Mouse (Mus musculus) midbrain, embryonic 13.5 days (tissue): ENCODE data around the gene Ctdsp2. TPM values are rescaled to one million over a fixed set of nuclear protein-coding genes. Genes with fewer than 3 reads are reported as not detected.
A peak's percentile ranks its signal among the peaks of the same experiment; 100 is the strongest.

Experiments used
- ATAC-seq: fragments of 200-750 bp; cut with Nextera tagmentation; 2 replicates; pipeline ENCODE4 v1.8.0; 2017; ENCODE audit warnings: mild to moderate bottlenecking, moderate TSS enrichment, moderate library complexity
- H3K27ac ChIP-seq: fragments of 300-500 bp; sonication (generic); 2 replicates; pipeline ENCODE4 v1.5.1; 2015; ENCODE audit warnings: inconsistent platforms, mild to moderate bottlenecking, moderate library complexity
- H3K27me3 ChIP-seq: fragments of 300-500 bp; sonication (generic); 2 replicates; pipeline ENCODE4 v1.6.1; 2015; ENCODE audit warnings: mild to moderate bottlenecking, inconsistent platforms
- H3K36me3 ChIP-seq: fragments of 300-500 bp; sonication (generic); 2 replicates; pipeline ENCODE4 v1.6.1; 2015; ENCODE audit warnings: mild to moderate bottlenecking, inconsistent platforms
- H3K4me1 ChIP-seq: fragments of 300-500 bp; sonication (generic); replicated peaks from 2 replicates; pipeline ENCODE4 v1.6.1; 2015; ENCODE audit warnings: inconsistent platforms
- H3K4me2 ChIP-seq: fragments of 300-500 bp; sonication (generic); replicated peaks from 2 replicates; pipeline ENCODE4 v1.6.1; 2015; ENCODE audit warnings: moderate library complexity, mild to moderate bottlenecking, inconsistent platforms
- H3K4me3 ChIP-seq: fragments of 300-500 bp; sonication (generic); replicated peaks from 2 replicates; pipeline ENCODE4 v1.5.1; 2015; ENCODE audit warnings: mild to moderate bottlenecking, inconsistent platforms
- H3K9ac ChIP-seq: fragments of 300-500 bp; sonication (generic); replicated peaks from 2 replicates; pipeline ENCODE4 v1.6.1; 2015; ENCODE audit warnings: mild to moderate bottlenecking, inconsistent platforms
- H3K9me3 ChIP-seq: fragments of 300-500 bp; sonication (generic); 2 replicates; pipeline ENCODE4 v1.6.1; 2016; ENCODE audit warnings: mild to moderate bottlenecking, inconsistent platforms
- WGBS: fragments of 180-500 bp; shearing (Covaris S2); methylation state at CpG from one replicate; pipeline ENCODE4 v1.1.7; 2015; 5-methylcytosine and 5-hydroxymethylcytosine counted together
- polyA plus RNA-seq: library from polyadenylated mRNA; unstranded; fragments of >200 nt; fragmentation: Nextera tagmentation; extraction: Ambion mirVana; gene quantifications from 2 replicates; pipeline ENCODE4 v1.2.1, GENCODE M21; 2015

Gene Ctdsp2
- polyA plus RNA-seq, 1 experiment from 2014 or later: 23.6 TPM

DNA sequence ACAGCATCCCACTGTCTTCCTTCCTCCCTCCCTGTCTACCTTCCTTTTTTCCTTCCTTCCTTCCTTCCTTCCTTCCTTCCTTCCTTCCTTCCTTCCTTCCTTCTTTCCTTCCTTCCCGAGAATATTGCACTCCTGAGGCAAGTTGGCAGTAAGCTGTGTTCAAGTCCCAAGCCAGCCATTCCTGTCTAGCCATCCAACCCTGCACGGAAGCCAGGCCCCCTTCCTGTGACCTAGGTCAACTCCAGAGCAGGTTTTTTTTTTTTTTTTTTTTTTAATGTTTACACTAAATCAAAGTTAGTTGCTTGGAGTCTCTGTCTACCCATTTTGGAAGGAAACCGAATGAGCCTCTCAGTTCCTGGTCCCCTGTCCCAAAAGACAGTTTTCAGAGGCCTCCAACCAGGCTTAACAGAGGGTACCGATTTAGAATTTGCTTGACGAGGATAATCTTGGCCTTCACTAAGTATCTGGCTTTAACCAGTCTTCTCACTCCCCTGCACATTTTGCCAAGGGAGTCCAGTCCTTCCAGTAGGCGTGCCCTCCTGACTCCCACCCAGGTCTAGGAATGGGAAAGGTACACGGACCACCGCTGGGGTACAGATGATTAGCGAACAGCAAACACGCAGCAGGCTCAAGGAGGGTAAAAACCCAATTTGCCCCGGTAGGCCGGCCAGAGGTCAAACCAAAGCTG, 7.0 kb upstream of the Ctdsp2 start:
- 9% methylated on average over 12 of the region's 12 CpGs for WGBS

DNA sequence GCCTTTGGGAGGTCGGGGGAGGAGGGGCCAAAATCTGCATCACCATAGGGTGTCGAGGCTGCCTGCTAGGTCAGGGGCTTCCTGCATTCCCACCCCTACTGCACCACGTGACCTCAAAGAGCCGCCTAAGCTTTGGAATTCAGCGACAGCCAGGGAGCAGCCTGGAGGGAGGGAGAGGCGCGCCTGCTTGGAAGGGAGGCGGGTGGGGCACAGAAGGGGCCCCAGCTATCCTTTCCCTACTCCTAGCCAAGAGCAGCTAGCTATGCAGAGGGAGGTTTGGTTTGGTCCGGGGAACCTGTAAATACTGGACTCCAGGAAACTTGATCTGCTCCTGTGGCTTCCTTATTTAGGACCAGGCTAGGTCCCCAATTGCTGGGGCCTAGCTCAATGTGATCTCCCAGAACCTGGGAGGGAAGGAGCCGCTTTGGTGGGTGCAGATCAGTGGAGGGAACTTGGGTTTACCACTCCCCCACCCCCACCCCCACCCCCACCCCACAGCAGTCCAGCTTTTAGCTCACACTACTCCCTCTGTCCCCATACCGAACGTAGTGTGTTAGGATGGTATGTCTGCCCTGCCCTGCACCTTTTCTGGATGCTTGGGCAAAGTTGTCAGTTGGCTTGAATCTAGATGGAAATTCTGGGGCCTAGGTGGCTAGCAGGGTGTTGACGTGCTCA, 6.3 kb upstream of the Ctdsp2 start:
- H3K4me3 ChIP-seq: peak overlapping the region; percentile 8; the same call in 1 of the 2 replicates
- ATAC-seq: peak; percentile 70
- no peak overlapping the region for H3K9ac ChIP-seq
- H3K4me1 ChIP-seq: peaks cover 17% of the 10 kb centered on the region
- H3K4me2 ChIP-seq: peak overlapping the region; percentile 36
- H3K27me3 ChIP-seq: peaks cover 17% of the 10 kb centered on the region; the same call in 1 of the 2 replicates
- no peaks in the 10 kb centered on the region for H3K9me3 ChIP-seq
- H3K27ac ChIP-seq: no peak overlapping the region
- 6% methylated on average over 13 of the region's 13 CpGs for WGBS
- no peaks in the 10 kb centered on the region for H3K36me3 ChIP-seq

More for the DNA sequence above, 7.0 kb upstream of the Ctdsp2 start:
- Histone ChIP-seq H3K4me1 (peaks cover 17% of the 10 kb centered on the region), H3K27ac (no peak overlapping the region), H3K27me3 (peaks cover 14% of the 10 kb centered on the region; the same call in 1 of the 2 replicates), H3K9me3 (no peaks in the 10 kb centered on the region), H3K4me3 (peak overlapping the region; percentile 8; the same call in 1 of the 2 replicates), H3K9ac (no peak overlapping the region), H3K4me2 (peak overlapping the region; percentile 36), H3K36me3 (no peaks in the 10 kb centered on the region)
- ATAC-seq: peak; percentile 22

DNA sequence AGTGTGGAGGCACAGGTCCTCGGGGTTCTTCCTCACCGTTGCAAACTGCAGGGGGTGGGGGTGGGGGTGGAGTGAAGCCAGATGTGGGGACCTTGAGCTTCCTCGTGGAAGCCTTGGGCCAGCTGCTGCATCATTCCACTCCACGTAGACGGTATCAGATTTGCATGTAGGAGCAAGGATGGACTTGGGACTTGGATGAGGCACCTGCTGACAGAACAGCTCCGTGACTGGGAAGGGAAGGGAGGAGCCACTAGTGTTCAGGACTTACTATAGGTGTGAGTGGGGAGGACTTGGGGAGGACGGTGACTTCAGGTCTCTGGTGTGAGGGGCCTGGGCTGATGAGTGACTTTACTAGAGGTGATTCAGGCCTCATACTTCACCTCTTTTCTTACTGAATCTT, 5.5 kb upstream of the Ctdsp2 start:
- ATAC-seq: no peak
- peaks cover 17% of the 10 kb centered on the region; the same call in 1 of the 2 replicates for H3K27me3 ChIP-seq
- 26% methylated on average over 7 of the region's 7 CpGs for WGBS

DNA sequence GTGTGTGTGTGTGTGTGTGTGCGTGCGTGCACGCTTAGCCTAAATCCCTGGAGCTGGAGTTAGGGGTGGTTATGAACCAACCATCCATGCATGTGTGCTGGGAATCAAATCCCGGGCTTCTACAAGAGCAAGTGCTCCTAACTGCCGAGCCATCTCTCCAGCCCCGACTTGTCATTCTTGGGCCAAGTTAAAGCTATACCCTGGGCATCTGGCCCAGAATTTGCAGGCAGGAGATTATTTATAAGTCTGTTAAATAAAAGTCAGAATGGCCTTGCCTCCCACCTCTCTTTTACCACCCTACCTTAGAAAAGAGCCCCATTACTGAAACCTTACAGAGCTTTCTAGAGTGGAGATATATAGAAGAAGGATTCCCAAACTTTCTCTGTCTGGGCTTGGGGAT, 2.8 kb upstream of the Ctdsp2 start:
- Histone ChIP-seq H3K4me3 (no peak overlapping the region), H3K4me1 (peaks cover 30% of the 10 kb centered on the region), H3K36me3 (no peaks in the 10 kb centered on the region), H3K27me3 (peaks cover 17% of the 10 kb centered on the region; the same call in 1 of the 2 replicates), H3K9me3 (no peaks in the 10 kb centered on the region), H3K4me2 (no peak overlapping the region), H3K27ac (no peak overlapping the region), H3K9ac (no peak overlapping the region)
- no peak for ATAC-seq
- 86% methylated on average over 6 of the region's 6 CpGs for WGBS

More for the DNA sequence above, 5.5 kb upstream of the Ctdsp2 start:
- Histone ChIP-seq H3K36me3 (no peaks in the 10 kb centered on the region), H3K9ac (no peak overlapping the region), H3K27ac (no peak overlapping the region), H3K4me3 (no peak overlapping the region), H3K4me2 (no peak overlapping the region), H3K9me3 (no peaks in the 10 kb centered on the region), H3K4me1 (peaks cover 21% of the 10 kb centered on the region)

DNA sequence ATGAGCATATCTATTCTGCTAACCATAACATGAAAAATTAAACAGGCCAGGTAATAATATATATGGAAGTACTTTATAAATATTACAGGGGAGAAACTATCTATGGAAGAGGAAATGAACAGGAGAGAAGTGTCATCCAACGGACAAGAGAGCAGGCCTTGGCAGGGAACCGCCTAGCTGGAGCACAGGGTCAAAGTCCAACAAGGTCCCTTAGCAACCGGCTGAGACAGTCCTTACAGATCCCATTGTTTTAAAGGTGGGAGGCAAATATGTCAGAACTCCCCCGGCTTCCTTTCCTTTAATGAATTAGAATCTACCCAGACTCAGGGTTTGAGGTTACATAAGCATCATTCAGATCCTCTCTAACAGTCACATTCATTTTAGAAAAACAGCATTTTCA, 1.4 kb upstream of the Ctdsp2 start:
- Histone ChIP-seq H3K9ac (no peak overlapping the region), H3K4me1 (peaks cover 36% of the 10 kb centered on the region), H3K4me3 (no peak overlapping the region), H3K36me3 (no peaks in the 10 kb centered on the region), H3K27ac (no peak overlapping the region), H3K27me3 (peaks cover 17% of the 10 kb centered on the region; the same call in 1 of the 2 replicates), H3K9me3 (no peaks in the 10 kb centered on the region), H3K4me2 (no peak overlapping the region)
- WGBS: 21% methylated on average over 4 of the region's 4 CpGs
- ATAC-seq: no peak

DNA sequence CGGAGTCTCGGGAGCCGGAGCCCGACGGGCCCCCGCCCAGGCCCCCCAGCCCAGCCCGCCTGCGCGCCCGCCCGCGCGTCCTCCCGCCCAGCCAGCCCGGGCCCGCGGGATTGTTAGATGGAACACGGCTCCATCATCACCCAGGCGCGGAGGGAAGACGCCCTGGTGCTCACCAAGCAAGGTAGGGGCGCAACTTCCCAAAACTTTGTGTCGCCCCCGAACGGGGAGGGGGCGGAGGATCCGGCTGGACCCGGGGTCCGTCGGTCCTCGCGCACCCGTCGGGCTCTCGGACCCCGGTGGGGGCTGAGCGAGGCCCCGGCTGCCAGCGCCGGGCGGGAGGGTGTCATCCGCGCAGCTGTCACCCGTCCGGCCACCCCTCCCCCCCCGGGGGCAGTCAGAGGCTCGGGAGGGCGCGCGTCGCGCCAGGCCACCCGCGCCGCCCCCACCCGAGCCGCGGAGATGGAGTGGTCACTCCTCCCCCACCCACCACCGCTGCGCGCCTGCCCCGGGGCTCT, 661 bp downstream of the Ctdsp2 start:
- ATAC-seq: peak; percentile 35
- peak overlapping the region; percentile 100 for H3K27ac ChIP-seq
- no peaks in the 10 kb centered on the region for H3K36me3 ChIP-seq
- H3K27me3 ChIP-seq: peaks cover 5% of the 10 kb centered on the region; the same call in 1 of the 2 replicates
- WGBS: 0% methylated on average over 19 of the region's 62 CpGs
- H3K9ac ChIP-seq: peak overlapping the region; percentile 96
- no peaks in the 10 kb centered on the region for H3K9me3 ChIP-seq
- H3K4me1 ChIP-seq: peaks cover 48% of the 10 kb centered on the region
- H3K4me2 ChIP-seq: peak overlapping the region; percentile 81
- H3K4me3 ChIP-seq: peak overlapping the region; percentile 94

DNA sequence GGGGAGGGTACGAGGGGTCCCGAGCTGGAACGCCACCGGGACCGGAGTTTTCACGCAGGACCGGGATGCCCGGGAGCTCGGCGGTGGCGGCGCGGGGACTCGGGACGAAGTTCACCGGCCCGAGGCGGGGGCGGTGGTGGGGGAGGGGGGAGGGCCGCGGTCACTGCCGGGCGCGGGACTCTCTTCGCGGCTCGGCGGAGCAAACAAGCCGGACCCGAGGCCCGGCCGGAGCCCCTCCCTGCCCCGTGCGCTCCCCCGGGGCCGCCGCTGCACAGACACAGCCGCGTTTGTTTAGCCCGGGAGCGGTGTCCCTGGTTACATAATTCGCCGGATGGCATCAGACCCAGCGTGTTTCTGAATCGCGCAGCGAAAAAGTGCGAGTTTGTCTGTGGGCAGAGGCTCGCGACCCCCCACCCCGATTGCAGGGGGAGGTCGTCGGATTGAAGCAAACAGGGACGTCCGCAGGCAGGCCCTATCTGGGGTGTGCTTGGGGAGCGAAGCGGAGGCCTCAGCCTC, 1.2 kb downstream of the Ctdsp2 start:
- Histone ChIP-seq H3K27me3 (peaks cover 5% of the 10 kb centered on the region; the same call in 1 of the 2 replicates), H3K9ac (peak overlapping the region; percentile 96), H3K36me3 (no peaks in the 10 kb centered on the region), H3K27ac (peak overlapping the region; percentile 100), H3K4me2 (peak overlapping the region; percentile 81), H3K4me1 (peaks cover 53% of the 10 kb centered on the region), H3K9me3 (no peaks in the 10 kb centered on the region), H3K4me3 (peak overlapping the region; percentile 94)
- whole genome bisulfite sequencing: under 1% methylated on average over 54 of the region's 57 CpGs
- 0 out of 2 replicates have a peak, but pooled peaks have one; percentile 12 for ATAC-seq

DNA sequence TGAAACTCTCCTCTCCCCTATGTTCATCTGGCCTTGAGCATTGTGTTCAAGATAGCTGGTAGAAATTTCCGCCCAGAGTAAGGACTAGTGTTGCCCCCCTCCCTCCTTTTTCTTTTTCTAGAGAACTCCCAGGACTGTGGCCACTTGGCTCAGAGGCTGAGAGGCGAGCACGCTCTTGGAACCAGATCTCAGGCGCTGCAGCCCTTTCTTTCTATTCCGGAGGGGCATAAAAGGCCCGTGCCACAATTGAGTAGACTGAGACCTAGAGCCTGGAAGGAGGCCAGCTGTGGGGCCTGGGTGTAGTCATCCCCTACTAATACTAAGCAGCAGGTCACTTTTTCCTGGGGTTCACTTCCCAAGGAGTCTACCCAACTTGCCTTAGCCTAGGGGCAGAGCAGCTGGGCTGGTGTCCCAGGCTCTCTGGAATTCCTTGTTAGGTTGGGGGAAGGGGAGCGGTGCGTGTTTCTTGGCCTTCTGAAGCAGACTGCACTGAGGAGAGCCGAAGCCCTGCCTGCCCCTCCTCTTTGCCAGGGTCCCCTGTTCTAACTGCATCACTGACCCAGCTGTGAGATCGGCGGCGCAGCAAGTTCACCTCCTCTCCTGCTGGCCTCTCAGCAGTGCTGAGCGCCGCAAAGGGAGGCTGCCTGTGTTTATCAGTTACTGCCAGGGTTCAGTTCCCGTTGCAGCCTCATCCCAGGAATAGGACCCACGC, 1.9 kb downstream of the Ctdsp2 start:
- Histone ChIP-seq H3K27me3 (peaks cover 5% of the 10 kb centered on the region; the same call in 1 of the 2 replicates), H3K4me2 (peak overlapping the region; percentile 81), H3K4me1 (peaks cover 60% of the 10 kb centered on the region), H3K9me3 (no peaks in the 10 kb centered on the region), H3K9ac (peak overlapping the region; percentile 96), H3K4me3 (peak overlapping the region; percentile 94), H3K27ac (peak overlapping the region; percentile 100), H3K36me3 (no peaks in the 10 kb centered on the region)
- ATAC-seq: peak; percentile 21
- under 1% methylated on average over 16 of the region's 16 CpGs for WGBS

DNA sequence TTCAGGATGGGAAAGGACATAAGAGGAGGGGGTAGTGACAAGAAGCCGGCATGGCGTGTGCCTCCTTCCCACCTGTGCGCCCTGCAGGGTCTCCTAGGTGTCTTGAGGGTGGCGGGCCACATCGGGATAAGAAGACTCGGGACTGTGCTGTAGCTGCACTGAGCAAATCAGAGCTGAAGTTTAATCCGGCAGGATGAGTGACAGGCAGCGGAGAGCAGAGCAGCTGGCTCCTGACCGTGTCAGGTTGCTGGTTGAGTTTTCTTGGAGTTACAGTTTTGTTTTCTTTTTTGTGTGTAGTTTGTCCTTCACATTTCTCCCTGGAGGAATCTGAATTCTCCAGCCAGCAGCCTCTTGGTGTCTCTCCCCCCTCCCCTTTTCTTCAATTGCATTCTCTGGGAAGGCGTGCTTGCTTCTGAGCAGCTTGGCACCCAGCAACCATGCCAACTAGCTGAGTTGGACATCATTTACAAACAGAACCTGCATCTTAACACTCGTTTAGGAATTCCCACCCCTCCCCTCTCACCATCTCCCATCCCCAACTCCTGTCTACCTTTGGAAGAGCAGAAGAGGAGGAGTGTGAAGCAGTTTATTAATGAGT, 2.5 kb downstream of the Ctdsp2 start:
- peak; percentile 5; the same call in 1 of the 2 replicates for ATAC-seq
- Histone ChIP-seq H3K27me3 (peaks cover 5% of the 10 kb centered on the region; the same call in 1 of the 2 replicates), H3K9ac (peak overlapping the region; percentile 96), H3K27ac (peak overlapping the region; percentile 100), H3K9me3 (no peaks in the 10 kb centered on the region), H3K36me3 (no peaks in the 10 kb centered on the region), H3K4me2 (peak overlapping the region; percentile 81), H3K4me3 (peak overlapping the region; percentile 94), H3K4me1 (peaks cover 66% of the 10 kb centered on the region)
- WGBS: 4% methylated on average over 11 of the region's 11 CpGs

DNA sequence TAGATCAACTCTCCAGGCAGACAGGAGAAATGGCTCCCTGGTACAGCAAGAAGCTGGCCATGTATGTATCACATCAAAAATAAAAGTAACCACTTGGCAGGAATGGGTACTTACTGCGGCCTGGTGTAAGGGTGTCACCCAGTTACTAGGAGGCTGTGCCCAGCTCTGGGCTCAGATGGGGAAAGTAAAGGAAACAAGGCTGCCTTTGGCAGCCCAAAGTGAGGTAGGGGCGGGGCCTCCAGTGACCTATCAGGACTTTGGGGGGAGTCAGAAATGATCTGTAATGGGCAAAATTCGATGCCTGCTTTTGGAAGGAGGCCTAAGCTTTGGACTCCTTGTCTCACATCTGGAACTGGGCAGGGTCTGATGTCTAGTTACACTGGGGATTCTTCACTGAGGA, 3.2 kb downstream of the Ctdsp2 start:
- WGBS: 71% methylated on average over 3 of the region's 3 CpGs

DNA sequence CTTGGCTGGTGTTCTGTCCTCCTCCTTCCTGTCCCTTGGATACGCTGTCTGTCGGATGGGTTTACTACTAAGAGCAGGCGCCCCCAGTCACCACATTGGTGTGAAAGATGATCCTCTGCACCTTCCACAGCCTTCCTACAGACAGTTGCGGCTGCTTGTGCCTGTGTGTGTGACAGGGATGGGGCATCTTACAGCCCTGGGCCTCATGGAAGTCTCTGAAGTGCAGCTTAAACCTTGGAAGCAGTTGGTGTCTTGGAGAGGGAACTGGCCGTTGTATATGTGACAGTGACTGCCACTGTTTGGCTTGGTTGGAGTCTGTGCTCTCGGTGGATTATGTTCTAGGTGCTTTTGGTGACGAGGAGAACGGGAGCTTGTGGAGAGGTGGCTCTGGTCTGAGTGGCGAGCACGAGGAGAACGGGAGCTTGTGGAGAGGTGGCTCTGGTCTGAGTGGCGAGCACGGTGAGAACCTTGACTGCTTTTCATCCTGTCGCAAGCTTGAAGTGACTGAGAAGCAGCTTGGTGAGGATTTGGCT, 4.7 kb downstream of the Ctdsp2 start:
- peaks cover 82% of the 10 kb centered on the region for H3K4me1 ChIP-seq
- WGBS: 61% methylated on average over 14 of the region's 14 CpGs
- peak overlapping the region; percentile 81 for H3K4me2 ChIP-seq
- ATAC-seq: no peak
- no peaks in the 10 kb centered on the region for H3K27me3 ChIP-seq
- no peaks in the 10 kb centered on the region for H3K36me3 ChIP-seq
- no peaks in the 10 kb centered on the region for H3K9me3 ChIP-seq
- H3K27ac ChIP-seq: no peak overlapping the region
- peak overlapping the region; percentile 96 for H3K9ac ChIP-seq
- H3K4me3 ChIP-seq: no peak overlapping the region; the same call in 1 of the 2 replicates

More for the DNA sequence above, 3.2 kb downstream of the Ctdsp2 start:
- ATAC-seq: no peak
- Histone ChIP-seq H3K27me3 (0 out of 2 replicates have a peak, but pooled peaks cover under 1% of the 10 kb centered on the region), H3K9ac (peak overlapping the region; percentile 96), H3K36me3 (no peaks in the 10 kb centered on the region), H3K4me3 (peak overlapping the region; percentile 94), H3K4me2 (peak overlapping the region; percentile 81), H3K4me1 (peaks cover 73% of the 10 kb centered on the region), H3K9me3 (no peaks in the 10 kb centered on the region), H3K27ac (no peak overlapping the region)
